Mouse (Mus musculus) spleen, postnatal 4 days (tissue): ENCODE results near the gene 6820408C15Rik.

ENCODE experiments used
- DNase-seq, 2 experiments: peaks; one replicate each; pipeline ENCODE4 v3.0.0; 2022; ENCODE audit warnings: low spot score in 2 of 2

6820408C15Rik gene

DNA sequence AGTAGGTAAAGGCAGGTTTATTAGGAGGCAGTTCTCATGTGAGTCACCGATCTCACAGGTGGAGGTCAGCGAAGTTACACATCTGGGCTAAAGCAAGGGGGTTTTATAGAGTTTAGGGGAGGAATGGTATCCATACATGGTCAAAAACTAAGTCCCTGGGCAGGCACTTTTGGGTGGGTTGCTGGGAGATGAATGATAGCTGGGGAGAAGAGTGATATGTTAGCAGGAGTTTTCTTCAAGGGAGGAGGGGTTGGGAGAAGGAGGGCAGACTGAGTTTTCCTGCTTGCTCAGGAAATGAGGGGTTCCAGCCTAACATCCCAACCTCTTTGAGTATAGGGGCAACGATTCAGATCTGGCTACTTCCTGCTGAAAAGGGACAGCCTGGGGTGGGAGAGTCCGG, at the start of gene 6820408C15Rik:
6820408C15Rik (plus strand) TSS at position 301 of the 400 bp plus-strand sequence.
- no peak for DNase-seq

DNA sequence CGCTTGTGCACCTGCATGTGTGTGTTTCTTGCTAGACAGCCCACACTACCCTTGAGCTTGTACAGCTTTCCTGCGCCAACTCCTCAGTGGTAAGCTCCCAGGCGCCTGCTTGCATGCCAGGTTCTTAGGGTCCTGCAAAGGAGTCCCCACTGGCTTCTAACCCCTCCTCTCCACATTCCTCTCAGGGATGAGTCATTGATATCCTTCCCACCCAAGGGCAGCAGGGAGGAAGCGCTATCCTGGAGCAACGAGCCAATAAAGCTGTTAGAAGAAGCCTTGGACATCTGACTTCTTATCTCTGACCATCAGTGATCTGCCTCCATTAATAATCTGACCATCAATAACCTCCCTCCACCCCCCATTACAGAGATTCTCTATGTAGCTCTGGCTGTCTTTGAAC, 47.5 kb upstream of the 6820408C15Rik start:
- no peak for DNase-seq

DNA sequence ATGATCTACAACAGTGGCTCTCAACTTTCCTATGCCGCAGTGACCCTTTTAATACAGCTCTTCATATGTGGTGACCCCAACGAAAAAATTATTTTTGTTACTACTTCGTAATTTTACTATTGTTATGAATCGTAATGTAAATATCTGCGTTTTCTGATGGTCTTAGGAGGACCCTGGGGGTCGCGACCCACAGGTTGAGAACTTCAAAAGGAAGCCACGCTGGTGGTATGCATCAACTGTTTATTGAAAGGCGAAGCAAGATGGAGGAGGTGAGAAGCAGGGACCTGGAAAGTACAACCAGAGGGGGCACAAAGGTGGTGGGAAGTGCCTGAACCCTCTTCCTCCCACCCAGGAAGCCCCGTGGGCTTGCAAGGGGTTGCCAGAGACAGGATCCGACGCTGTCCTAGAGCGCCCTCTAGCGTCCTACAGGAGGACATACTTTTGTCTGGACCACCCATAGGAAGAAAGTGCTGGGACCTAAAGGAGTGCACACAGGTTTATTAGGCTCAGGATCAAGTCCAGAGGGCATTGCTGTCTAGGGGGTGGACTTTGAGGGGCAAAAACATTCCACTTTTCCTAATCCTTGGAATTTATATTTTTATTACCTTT, 46.8 kb upstream of the 6820408C15Rik start:
- DNase-seq = peak; percentile 43 to 78

DNA sequence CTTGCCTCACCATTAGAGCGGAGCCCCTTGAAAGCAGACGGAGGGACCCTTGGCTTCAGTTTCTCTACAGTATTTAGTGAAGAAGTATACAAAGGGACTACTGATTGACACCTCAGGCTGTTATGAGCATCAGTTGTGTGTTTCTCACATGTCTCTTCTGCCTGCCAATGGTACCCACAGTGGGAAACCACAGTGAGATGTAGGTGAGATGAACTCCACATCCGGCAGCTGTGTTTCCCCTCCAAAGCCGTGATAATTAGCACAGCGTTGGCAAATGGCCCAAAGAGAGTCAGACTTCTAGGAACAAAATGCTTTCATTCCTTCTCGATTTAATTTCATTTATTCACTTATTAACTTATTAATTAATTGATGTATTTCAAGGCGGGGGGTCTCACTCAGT, 43.3 kb upstream of the 6820408C15Rik start:
- DNase-seq = no peak

DNA sequence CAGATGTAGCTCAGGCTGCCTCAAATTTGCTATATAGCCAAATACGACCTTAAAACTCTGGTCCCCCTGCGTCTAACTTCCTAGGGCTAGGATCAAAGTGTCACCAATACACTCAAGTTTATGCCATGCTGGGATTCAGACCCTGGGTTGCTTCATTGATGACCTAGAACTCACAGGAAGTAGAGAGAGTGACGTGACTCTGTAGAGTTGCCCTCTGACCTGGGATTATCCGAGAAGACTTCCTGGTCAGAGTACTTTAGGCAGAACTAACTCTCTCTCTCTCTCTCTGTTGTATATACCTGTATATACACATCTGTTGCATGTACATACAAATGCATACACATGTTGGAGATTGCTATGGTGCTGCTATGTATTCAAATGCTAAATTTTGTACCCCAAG, 42.7 kb upstream of the 6820408C15Rik start:
- no peak for DNase-seq

DNA sequence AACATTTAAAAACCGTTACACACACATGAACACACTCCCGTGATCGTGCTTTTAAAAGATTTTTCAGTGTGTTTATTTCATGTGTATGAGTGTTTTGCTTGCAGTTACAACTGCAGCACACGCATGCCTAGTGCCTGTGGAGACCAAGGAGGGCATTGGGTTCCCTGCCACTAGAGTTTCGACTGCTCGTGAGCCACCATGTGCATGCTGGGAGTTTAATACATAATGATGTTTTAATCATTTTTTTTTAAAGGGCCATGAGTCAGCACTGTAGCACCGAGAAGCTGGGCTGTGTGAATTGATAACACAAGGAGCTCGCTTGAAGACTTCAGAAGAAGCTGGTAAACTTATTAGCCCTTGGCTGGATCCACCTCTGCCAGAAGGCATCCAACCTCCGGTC, 41.8 kb upstream of the 6820408C15Rik start:
- DNase-seq = no peak

DNA sequence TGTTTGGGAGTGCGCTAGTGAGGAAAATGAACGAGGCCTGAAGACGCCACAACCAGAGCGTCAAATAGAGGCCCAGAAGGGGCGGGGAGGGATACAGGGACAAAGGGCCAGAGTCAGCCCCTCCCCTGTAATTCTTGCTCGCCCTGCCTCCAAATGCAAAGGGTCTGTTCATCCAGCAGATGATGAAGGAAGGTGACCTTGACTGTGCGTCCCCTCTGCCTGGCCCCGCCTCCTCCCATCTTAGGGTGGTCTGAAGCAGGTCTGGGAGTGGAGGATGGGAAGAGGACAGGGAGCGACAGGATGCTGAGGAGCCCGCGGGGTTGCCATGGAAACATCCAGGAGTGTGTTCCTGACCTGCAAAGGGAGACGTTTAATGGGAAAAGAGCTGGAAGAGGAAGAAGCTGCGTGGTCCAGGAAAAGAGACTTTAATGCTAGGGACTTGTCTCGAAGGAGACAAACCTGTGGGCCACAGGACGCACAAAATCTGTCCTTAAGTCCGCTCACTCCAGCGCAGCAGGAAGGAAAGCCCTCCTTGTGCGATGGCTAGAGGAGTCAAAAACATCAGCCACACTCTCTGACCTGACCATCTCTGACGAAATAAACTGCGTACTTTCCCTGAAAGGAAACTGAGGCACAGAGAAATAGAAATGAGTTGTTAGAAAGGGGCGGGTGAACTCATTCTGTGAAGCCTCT, 39.6 kb upstream of the 6820408C15Rik start:
- no peak for DNase-seq

DNA sequence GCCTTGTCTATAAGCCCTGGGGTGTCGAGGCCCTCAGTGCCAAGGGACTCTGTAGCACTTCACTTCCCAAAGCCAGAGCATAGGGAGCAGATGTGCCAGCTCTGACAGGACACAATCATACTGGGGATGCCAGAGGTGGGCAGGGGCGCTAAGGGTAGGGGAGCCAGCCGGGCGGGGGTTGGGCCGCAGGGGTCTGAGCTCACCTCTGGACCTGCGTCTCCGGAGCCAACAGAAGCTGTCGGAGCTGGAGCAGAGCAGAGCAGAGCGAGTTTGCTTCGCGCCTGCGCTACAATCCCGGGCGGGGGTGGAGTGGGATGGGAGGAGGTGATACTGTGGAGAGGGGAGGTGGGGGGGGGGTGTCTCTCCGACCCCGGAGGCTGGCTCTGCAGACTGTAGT, 39.0 kb upstream of the 6820408C15Rik start, which contains the start of gene Nrsn2:
Nrsn2 (minus strand) TSS at position 294 of the 397 bp plus-strand sequence.
- no peak for DNase-seq

DNA sequence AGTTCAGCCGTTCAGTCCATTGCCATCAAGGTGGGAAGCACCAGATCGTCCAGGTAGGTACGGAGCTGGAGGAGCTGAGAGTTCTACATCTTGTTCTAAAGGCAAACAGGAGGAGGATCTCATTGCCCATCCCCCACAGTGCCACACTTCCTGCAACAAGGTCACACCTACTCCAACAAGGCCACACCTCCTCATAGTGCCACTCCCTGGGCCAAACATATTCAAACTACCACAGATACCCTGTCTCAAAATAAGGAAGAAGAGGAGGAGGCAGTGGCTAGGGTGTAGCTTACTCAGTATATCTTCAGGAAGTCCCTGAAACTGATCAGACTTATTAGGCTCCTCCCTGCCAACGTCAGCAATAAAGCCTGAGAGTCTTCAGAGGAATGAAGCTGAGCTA, 31.2 kb upstream of the 6820408C15Rik start:
- no peak for DNase-seq

DNA sequence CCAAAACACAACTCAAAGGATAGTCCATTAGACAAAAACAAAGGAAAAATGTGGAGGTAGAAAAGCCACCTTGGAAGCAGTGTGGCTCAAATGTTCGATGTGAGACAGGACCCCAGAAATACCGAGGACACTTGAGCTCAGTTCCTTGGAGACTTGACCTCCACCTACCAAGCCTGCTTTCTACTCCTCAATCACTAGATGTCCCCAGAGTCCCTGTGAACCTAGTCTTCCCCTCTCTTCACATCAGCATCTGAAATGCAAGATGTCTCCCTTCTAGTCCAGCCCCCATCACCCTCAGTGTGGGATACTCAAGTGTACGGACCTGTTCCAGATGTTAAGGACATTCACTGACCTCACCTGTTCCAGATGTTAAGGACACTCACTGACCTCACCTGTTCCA, 22.6 kb upstream of the 6820408C15Rik start:
- no peak for DNase-seq

DNA sequence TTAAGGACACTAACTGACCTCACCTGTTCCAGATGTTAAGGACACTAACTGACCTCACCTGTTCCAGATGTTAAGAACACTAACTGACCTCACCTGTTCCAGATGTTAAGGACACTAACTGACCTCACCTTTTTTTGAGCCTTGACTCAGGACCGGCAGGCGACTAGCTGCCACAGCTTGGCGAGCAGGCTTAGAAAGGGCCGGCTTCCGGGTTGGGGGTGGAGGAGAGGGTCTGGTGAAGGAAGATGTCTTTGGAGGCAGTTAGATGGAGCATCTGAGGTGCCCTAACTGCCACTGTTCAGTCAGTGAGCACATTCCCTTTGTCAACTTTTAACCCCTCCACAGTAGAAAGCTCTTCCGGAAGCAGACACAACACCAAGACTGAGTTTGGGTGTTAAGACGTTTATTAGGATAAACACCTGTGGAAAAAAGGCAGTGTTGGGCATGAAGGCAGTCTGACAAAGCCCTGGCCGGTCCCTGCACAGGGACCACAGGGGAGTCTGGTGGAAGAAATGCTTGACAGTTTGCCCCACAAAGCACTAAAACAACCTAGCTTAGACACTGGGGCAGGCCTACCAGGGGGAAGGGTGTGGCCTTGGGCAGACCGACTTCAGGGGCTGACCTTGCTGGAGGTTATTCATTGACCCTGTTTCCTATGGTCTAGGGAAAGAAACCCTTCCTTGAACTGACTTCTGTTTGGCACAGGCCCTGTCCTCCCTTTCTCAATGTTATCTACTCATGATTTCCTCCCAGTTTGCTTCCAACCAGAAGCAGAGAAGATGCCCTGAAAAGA, 22.0 kb upstream of the 6820408C15Rik start:
- DNase-seq = no peak

DNA sequence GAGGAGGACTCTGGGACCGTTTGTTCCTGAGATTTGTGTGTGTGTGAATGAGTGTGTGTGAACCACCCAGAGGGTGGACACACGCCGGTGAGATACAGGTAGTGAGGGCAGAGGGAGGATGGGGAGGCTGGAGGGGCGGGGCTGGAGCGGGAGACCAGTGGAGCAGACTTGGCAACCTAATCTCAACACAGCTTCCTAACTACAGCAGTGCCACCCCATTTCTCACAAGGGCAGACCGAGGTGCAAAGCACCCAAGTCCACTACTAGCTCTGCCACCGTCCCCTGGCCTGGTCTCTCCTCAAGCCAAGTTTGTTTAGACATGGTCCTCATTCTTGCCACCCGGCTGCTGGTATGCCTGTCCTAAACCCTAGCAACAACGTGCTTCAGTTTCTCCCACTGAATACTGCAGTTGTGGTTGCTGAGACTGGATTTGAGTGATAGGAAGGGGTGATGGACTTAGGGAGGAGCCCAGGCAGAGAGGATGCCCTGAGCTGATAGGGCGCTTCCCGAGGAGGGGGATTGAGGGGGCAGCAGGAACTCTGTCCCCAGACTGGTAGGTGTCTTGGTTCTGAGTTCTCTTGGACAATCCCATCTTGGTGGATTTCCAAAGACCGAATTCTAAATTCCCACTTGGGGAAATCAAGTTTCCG, 20.0 kb upstream of the 6820408C15Rik start:
- DNase-seq = no peak

DNA sequence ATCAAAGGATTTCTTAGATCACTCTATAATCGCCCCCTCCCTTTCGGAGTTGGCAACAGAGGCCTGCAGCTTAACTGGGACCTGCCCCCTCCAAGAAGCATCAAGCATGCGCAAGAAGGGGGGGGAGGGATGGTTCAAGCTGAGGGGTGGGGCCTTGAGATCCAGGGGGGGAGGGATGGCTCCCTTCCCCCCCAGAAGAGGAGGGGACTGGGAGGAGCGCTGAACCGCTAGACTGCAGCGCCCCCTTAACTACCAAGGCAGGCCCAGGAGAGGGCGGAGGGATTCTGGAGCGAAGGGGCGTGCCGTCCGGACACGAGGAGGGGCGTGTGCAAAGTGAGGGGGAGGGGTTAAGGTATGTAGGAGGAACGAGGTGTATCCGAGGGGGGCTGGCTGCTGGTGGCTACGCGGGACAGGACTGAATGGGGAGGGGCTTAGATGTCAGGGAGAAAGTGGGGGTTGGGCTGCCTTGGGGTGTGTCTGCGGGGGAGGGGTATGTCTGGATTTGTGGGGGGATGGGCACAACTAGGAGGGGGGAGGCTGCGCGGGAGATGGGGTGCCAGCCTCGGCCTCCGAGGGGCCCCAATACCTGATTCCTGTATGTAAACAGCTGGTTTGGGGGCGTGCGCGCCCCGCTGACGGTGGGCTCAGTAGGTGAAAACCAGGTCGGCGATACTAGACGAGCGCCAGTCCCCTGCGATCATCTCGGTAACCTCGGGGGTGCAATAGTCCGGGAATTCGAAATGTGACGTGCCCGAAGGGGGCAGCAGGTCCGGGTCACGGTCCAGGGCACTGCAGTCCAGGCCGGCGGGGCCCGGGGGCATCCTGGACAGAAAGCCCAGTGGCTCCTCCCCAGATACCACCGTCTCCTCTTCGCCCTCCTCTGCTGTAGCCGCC, 19.0 kb upstream of the 6820408C15Rik start:
- peak; percentile 76 to 82 for DNase-seq

DNA sequence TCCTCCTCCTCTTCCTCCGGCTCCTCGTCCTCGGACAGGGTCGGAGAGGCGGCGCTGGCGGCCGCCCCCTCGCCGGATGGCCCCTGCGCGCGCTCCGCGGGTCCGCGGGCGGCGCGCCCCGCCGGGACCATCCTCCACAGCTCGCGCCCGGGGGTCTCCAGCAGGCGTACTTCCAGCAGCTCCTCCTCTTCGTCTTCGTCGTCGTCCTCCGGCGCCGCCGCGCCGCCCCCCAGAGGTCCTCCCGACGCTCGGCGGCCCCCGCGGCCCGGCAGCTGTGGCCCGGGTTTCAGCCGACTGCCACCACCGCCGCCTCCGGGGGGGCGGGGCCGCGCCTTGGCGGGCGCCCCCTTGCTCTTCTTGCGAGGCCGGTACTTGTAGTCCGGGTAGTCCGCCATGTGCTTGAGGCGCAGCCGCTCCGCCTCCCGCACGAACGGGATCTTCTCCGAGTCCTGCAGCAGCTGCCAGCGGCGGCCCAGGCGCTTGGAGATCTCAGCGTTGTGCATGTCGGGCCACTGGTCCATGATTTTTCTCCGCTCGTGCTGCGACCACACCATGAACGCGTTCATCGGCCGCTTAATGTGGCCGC, 18.3 kb upstream of the 6820408C15Rik start:
- peak; percentile 75 to 86 for DNase-seq

DNA sequence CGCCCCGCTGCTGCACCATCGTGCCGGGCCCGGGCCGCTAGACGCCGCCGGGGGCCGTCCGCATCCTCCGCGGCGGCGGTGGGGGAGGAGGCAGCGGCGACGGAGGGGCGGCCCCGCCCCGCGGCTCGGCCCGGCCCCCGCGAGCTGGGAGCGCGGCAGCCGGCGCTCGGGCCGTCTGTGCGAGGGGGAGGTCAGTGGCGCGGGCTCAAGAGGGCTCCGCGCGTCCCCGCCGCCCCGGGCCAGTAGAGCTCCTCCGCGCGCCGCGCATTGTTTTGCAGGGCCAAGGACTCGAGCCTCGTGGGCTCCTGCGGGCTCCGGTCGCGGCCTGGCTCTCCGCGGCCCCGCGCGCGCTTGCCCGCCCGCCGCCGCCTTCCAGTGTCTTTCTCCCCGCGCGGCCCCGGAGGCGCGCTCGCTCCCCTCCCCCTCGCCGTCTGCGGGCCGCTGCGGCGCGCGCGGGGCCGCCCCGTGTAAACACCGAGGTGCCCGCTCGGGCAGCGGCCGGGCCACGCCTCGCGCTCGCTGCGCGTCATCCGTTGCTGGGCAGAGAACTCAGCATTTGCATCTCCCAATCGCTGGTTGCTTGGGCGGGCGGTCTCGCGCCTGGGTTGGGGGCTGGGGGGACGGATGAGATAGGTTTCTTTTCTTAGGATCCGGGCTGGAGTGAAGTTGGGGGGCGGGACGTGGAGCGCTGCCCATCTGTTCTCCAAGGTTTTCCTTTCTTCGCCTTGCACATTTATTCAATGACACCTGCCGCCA, 17.5 kb upstream of the 6820408C15Rik start, which contains the start of gene Sox12:
Sox12 (minus strand) TSS at position 384 of the 756 bp plus-strand sequence.
- DNase-seq = peak; percentile 95 to 99

DNA sequence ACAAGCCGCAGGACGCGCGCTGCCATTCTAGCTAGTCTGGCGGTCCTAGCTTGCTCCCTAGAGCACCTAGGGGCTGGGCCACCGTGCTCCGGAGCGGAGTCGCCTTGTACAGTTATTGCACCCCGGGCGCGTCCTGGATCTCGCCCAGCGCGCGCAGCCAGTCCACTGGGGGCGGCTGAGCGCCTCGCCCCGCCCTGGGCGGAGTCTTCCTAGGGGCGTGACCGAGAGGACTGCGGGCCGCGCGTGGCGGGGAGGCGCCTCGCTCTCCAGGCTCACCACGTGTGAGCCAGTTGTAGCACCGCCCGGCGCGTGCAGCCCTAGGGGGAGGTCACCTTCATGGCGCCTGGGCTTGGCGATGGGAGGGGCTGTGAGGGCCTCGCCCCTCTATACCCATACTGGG, 16.7 kb upstream of the 6820408C15Rik start:
- DNase-seq = peak; percentile 94 to 95

DNA sequence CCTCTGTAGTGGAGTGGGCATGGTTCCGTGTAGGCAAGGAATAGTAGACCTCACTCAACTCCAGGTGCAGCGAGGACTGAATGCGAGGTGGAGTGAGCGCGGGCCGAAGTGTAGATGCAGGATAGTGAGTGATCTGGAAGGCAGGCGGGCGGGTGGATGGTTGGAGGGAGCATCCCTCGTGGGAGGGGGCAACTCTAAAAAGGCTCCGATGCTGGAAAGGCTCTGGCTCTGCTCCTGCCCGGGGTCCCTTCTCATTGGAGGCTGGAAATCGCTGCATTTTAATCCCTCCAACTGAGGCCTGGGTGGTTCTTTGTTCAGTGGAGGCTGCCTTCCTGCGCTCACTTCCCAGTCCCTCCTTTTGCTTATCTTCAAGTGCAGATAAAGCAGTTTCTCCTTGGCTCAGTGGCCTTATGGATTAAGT, 16.3 kb upstream of the 6820408C15Rik start:
- DNase-seq = no peak

DNA sequence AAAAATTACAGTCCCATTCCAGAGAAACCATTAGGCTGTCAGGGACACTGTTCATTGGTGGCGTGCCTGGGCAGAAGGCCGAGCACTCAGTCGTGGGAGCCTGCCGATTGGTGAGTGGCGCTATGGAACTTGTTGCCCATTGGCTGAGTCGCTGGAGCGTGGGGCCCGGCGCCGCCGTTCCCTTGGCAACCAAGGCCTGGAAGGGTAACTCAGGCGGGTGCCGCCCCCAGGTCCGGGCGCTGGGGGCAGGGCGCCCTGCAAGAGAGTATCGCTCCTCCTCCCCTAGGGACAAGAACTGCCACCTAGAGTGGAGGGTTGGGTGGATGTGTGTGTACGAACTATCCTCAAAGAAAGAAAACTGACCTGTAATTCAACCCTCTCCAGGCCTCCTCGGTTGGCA, 9.3 kb upstream of the 6820408C15Rik start:
- peak; percentile 93 to 94 for DNase-seq

DNA sequence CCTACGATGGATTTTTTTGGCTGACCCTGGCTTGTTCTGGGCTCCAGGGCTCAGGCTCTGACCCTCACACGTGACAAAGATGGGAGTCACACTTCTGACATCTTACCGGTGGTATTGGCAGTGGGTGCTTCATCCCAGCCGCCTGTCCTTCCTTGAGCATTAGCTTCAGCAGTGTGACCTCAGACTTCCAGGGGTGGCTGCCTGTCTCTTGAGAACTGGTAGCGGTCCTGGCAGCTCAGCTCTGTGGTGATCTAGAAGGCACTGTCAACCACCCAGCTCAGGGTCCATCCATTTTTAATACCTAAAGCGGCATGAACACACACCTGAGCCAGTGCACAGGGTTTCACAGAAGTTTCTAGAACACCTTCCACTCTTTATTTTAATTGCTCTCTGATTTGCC, 5.6 kb upstream of the 6820408C15Rik start:
- no peak for DNase-seq

DNA sequence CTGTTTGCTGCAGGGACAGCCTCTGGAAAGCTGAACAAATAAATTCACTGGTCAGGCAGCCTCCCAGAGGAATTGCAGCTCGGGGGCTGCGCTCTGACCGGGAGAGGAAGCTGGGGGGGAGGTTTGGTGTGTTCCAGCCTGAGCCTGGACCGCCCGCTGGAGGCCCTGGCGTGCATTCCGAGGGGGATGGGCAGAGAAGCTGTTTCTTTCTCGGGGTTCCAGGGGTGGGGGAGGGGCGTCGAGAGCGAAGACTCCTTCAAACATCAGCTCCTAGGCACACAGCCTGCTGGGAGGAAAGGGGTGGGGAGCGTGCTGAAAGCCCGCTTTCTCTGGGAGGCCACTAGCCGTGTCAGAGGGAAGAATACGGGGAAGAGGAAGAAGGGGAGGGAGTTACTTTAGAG, 4.4 kb upstream of the 6820408C15Rik start:
- peak; percentile 43 to 69 for DNase-seq
